Comparison of ENCODE assay signal across 18 mouse cellular contexts in genomic region chr4:150804204-150804603, GRCm38 (mm10). TPM values are rescaled to one million over a fixed set of nuclear protein-coding genes. Genes with fewer than 3 reads are reported as not detected.
A peak's percentile ranks its signal among the peaks of the same experiment; 100 is the strongest.
DNase-seq lines count a peak whose midpoint lies in the region; ATAC-seq lines count a peak whose summit lies in the region.
"Had no signal": no experiment of that assay in that cellular context is flagged by ENCODE, and none has a peak within 500 bp of the region (broad histone marks: within the 10 kb centered on the region; RNA-seq: fewer than 3 reads in every experiment).

No protein-coding gene starts in this region.

- no peak overlapping the region for H3K4me3 ChIP-seq in kidney, embryonic 14.5 days (ENCODE audit: low read length)
- H3K4me3 ChIP-seq in neural tube, embryonic 15.5 days (replicated peaks), result no peak overlapping the region
- H3K4me3 ChIP-seq: gastrocnemius, adult 2 months; hindbrain, embryonic 12.5 days; left cerebral cortex, adult 2 months; midbrain, embryonic 12.5 days had no signal

- peaks cover 32% of the 10 kb centered on the region for H3K4me1 ChIP-seq in kidney, embryonic 14.5 days (ENCODE audit: control insufficient read depth, insufficient read depth, low read length)
- H3K4me1 ChIP-seq in neural tube, embryonic 15.5 days, result peaks cover 20% of the 10 kb centered on the region
- H3K4me1 ChIP-seq: midbrain, embryonic 12.5 days had no signal

- H3K4me2 ChIP-seq in kidney, embryonic 14.5 days (replicated peaks; ENCODE audit: low read depth, low read length), result no peak overlapping the region
- no peak overlapping the region for H3K4me2 ChIP-seq in neural tube, embryonic 15.5 days
- H3K4me2 ChIP-seq: hindbrain, embryonic 12.5 days; lung, embryonic 14.5 days; midbrain, embryonic 12.5 days had no signal

- no peaks in the 10 kb centered on the region for H3K9me3 ChIP-seq in kidney, embryonic 14.5 days (ENCODE audit: control insufficient read depth, low read length)
- H3K9me3 ChIP-seq in neural tube, embryonic 15.5 days (replicated peaks), result no peaks in the 10 kb centered on the region
- H3K9me3 ChIP-seq: hindbrain, embryonic 12.5 days; midbrain, embryonic 12.5 days had no signal

- no peak for ATAC-seq in kidney, embryonic 14.5 days (ENCODE audit: low FRiP score, low TSS enrichment)
- no peak for ATAC-seq in neural tube, embryonic 15.5 days (ENCODE audit: low FRiP score)
- ATAC-seq: forebrain, embryonic 14.5 days had no signal

- no peak overlapping the region for H3K9ac ChIP-seq in kidney, embryonic 14.5 days (ENCODE audit: low read depth, low read length)
- H3K9ac ChIP-seq in neural tube, embryonic 15.5 days (replicated peaks), result no peak overlapping the region
- H3K9ac ChIP-seq: hindbrain, embryonic 12.5 days; lung, embryonic 14.5 days; midbrain, embryonic 12.5 days had no signal

- peak; percentile 66 for DNase-seq in kidney, adult 11 months
- peak; percentile 24 for DNase-seq in retina, embryonic 14.5 days (ENCODE audit: low spot score)
- DNase-seq in retina, postnatal 1 day, result no peak
- DNase-seq in kidney, postnatal 36 days, result peak; percentile 61 to 69
- no peak for DNase-seq in urinary bladder, adult 18-20 months (ENCODE audit: low spot score in 2 of 2)
- DNase-seq in urinary bladder, adult 2 months (ENCODE audit: low spot score), result no peak
- DNase-seq: adrenal gland, postnatal 25 days; cerebellum, adult 8-10 months; gastrocnemius, adult 2 months; lung, embryonic 14.5 days; right cerebral cortex, postnatal 25 days; thymus, postnatal 4 days had no signal

- H3K36me3 ChIP-seq in kidney, embryonic 14.5 days (ENCODE audit: control insufficient read depth, insufficient read depth, low read length), result no peaks in the 10 kb centered on the region
- H3K36me3 ChIP-seq in neural tube, embryonic 15.5 days, result no peaks in the 10 kb centered on the region
- H3K36me3 ChIP-seq: hindbrain, embryonic 12.5 days; midbrain, embryonic 12.5 days had no signal

- no peaks in the 10 kb centered on the region for H3K27me3 ChIP-seq in kidney, embryonic 14.5 days (ENCODE audit: control insufficient read depth, insufficient read depth, low read length)
- H3K27me3 ChIP-seq in neural tube, embryonic 15.5 days (replicated peaks), result no peaks in the 10 kb centered on the region
- H3K27me3 ChIP-seq: hindbrain, embryonic 12.5 days; midbrain, embryonic 12.5 days had no signal

- WGBS in kidney, embryonic 14.5 days, result 37% methylated on average over 6 of the region's 6 CpGs
- WGBS in neural tube, embryonic 15.5 days, result 59% methylated on average over 6 of the region's 6 CpGs

- no peak overlapping the region for H3K27ac ChIP-seq in kidney, embryonic 14.5 days (ENCODE audit: low read depth, low read length)
- no peak overlapping the region for H3K27ac ChIP-seq in neural tube, embryonic 15.5 days (replicated peaks)
- H3K27ac ChIP-seq: hindbrain, embryonic 12.5 days; left cerebral cortex, adult 2 months; midbrain, embryonic 12.5 days had no signal

RNA-seq across cellular contexts. Expression of gene Errfi1, which starts 49.5 kb away (rescaled TPM):
- 22.0 and 34.3 TPM in 2 replicates for polyA plus RNA-seq in kidney, embryonic 14.5 days (2014; fragmentation: Nextera tagmentation; extraction: Ambion mirVana)
- 29.8 and 36.1 TPM in 2 replicates for polyA plus RNA-seq in urinary bladder, adult 2 months (2012; rRNA removed)
- 51.8 and 57.4 TPM in 2 replicates for polyA plus RNA-seq in neural tube, embryonic 15.5 days (2015; fragmentation: Nextera tagmentation; extraction: Ambion mirVana)

Comparison
In these comparisons a context has a peak if more than half of its experiments do, and no peak if none do; other contexts are left out.
1. DNase-seq: peak in kidney, adult 11 months (single experiment), retina, embryonic 14.5 days (single experiment) and kidney, postnatal 36 days (2 of 2); none in retina, postnatal 1 day (single experiment), urinary bladder, adult 18-20 months (0 of 2) and urinary bladder, adult 2 months (single experiment).